Mouse (Mus musculus) hindbrain, postnatal 0 days (tissue): ENCODE results near the gene Slc24a4. TPM values are rescaled to one million over a fixed set of nuclear protein-coding genes. Genes with fewer than 3 reads are reported as not detected.

Experiments used
- ATAC-seq: fragments of 200-750 bp; cut with Nextera tagmentation; 2 replicates; pipeline ENCODE4 v1.8.0; 2017; ENCODE audit warnings: mild to moderate bottlenecking, moderate TSS enrichment, moderate library complexity
- DNase-seq: peaks from one replicate; pipeline ENCODE4 v3.0.0-alpha.2; 2015; ENCODE audit warnings: low spot score
- H3K27ac ChIP-seq: fragments of 300-500 bp; sonication (generic); 2 replicates; pipeline ENCODE4 v1.5.1; 2014; ENCODE audit warnings: mild to moderate bottlenecking
- H3K27me3 ChIP-seq: fragments of 300-500 bp; sonication (generic); 2 replicates; pipeline ENCODE4 v1.6.1; 2014; ENCODE audit warnings: low read length, mixed read lengths; ENCODE audit not compliant: insufficient read depth
- H3K36me3 ChIP-seq: fragments of 300-500 bp; sonication (generic); 2 replicates; pipeline ENCODE4 v1.6.1; 2014; ENCODE audit warnings: low read length, mixed read lengths; ENCODE audit not compliant: insufficient read depth
- H3K4me1 ChIP-seq: fragments of 300-500 bp; sonication (generic); 2 replicates; pipeline ENCODE4 v1.6.1; 2014; ENCODE audit warnings: antibody characterized with exemption, low read length, mixed read lengths; ENCODE audit not compliant: insufficient read depth
- H3K4me2 ChIP-seq: fragments of 300-500 bp; sonication (generic); 2 replicates; pipeline ENCODE4 v1.6.1; 2014; ENCODE audit warnings: low read depth, mild to moderate bottlenecking, low read length, moderate library complexity, mixed read lengths
- H3K4me3 ChIP-seq: fragments of 300-500 bp; sonication (generic); 2 replicates; pipeline ENCODE4 v1.5.1; 2014; ENCODE audit warnings: low read length
- H3K9ac ChIP-seq: fragments of 300-500 bp; sonication (generic); replicated peaks from 2 replicates; pipeline ENCODE4 v1.6.1; 2014; ENCODE audit warnings: mild to moderate bottlenecking, low read length, moderate library complexity, mixed read lengths
- H3K9me3 ChIP-seq: fragments of 300-500 bp; sonication (generic); 2 replicates; pipeline ENCODE4 v1.6.1; 2016; ENCODE audit warnings: low read length, mixed read lengths
- CTCF ChIP-seq: IDR thresholded peaks from 2 replicates; pipeline ENCODE4 v1.5.1; 2016; ENCODE audit warnings: antibody characterized with exemption, control low read depth, low read depth
- WGBS: fragments of 180-500 bp; shearing (Covaris S2); extraction: QIAGEN DNeasy Blood & Tissue Kit; methylation state at CpG from one replicate; pipeline ENCODE4 v1.1.7; 2014; 5-methylcytosine and 5-hydroxymethylcytosine counted together
- polyA plus RNA-seq: library from polyadenylated mRNA; unstranded; fragments of >200 nt; fragmentation: Nextera tagmentation; extraction: Ambion mirVana; gene quantifications from 2 replicates; pipeline ENCODE4 v1.2.1, GENCODE M21; 2015
- total RNA-seq: library from RNA; depleted of rRNA; stranded (reverse); fragments of >200 nt; gene quantifications from 2 replicates; pipeline ENCODE4 v1.2.3, GENCODE M21; 2014

Gene Slc24a4
- total and polyA plus RNA-seq, 2 experiments from 2014 or later = 2.3 to 7.2 TPM

DNA sequence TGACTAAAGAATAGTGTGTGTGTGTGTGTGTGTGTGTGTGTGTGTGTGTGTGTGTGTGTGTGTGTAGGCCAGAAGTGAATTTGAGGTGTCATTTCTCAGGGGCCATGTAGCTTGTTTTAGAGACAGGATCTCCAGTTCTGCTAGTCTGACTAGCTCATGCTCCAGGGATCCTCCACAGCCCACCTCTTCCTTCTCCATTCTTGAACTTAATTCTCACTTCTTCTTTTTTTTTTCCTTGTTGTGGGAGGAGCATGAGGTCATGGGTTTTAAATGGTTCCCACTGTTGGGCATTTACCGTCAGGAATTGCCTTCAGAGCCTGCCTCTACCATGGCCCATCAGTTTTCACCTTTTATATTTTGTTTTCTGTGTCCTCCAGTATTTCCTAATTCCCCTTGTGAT lies 124.0 kb downstream of the Slc24a4 start:
- no peaks in the 10 kb centered on the region for H3K36me3 ChIP-seq
- no peak for TF ChIP-seq CTCF
- no peaks in the 10 kb centered on the region for H3K4me1 ChIP-seq
- no peak overlapping the region for H3K9ac ChIP-seq
- H3K27me3 ChIP-seq = no peaks in the 10 kb centered on the region
- no peaks in the 10 kb centered on the region for H3K9me3 ChIP-seq
- ATAC-seq = no peak
- 52% methylated on average over 1 of the region's 1 CpGs for WGBS
- DNase-seq = no peak
- no peak overlapping the region for H3K4me2 ChIP-seq
- no peak overlapping the region for H3K27ac ChIP-seq
- H3K4me3 ChIP-seq = no peak overlapping the region

GRCm38 (mm10) chr12:102255012-102255411 lies 126.5 kb downstream of the Slc24a4 start:
- Histone ChIP-seq H3K9me3 (no peaks in the 10 kb centered on the region), H3K36me3 (no peaks in the 10 kb centered on the region), H3K4me3 (no peak overlapping the region), H3K27me3 (no peaks in the 10 kb centered on the region), H3K9ac (no peak overlapping the region), H3K4me1 (no peaks in the 10 kb centered on the region), H3K4me2 (no peak overlapping the region), H3K27ac (no peak overlapping the region)
- TF ChIP-seq CTCF = no peak
- DNase-seq (no peak), ATAC-seq (no peak)

GRCm38 (mm10) chr12:102258522-102259112 lies 130.1 kb downstream of the Slc24a4 start:
- Histone ChIP-seq H3K4me2 (no peak overlapping the region), H3K27me3 (no peaks in the 10 kb centered on the region), H3K36me3 (no peaks in the 10 kb centered on the region), H3K27ac (no peak overlapping the region), H3K4me1 (no peaks in the 10 kb centered on the region), H3K9ac (no peak overlapping the region), H3K9me3 (no peaks in the 10 kb centered on the region), H3K4me3 (no peak overlapping the region)
- DNase-seq (peak; percentile 19), ATAC-seq (no peak)
- no peak for TF ChIP-seq CTCF
- WGBS = 74% methylated on average over 3 of the region's 3 CpGs

GRCm38 (mm10) chr12:102261933-102262396 lies 133.4 kb downstream of the Slc24a4 start:
- Histone ChIP-seq H3K4me1 (no peaks in the 10 kb centered on the region), H3K27ac (no peak overlapping the region), H3K27me3 (no peaks in the 10 kb centered on the region), H3K4me2 (no peak overlapping the region), H3K4me3 (no peak overlapping the region), H3K9ac (no peak overlapping the region), H3K36me3 (no peaks in the 10 kb centered on the region), H3K9me3 (no peaks in the 10 kb centered on the region)
- 0 out of 2 replicates have a peak, but pooled peaks have one; percentile 15 for ATAC-seq
- DNase-seq = no peak
- no peak for TF ChIP-seq CTCF
- 60% methylated on average over 8 of the region's 8 CpGs for WGBS

GRCm38 (mm10) chr12:102262809-102263208 lies 134.3 kb downstream of the Slc24a4 start:
- H3K9me3 ChIP-seq = no peaks in the 10 kb centered on the region
- no peaks in the 10 kb centered on the region for H3K4me1 ChIP-seq
- H3K27ac ChIP-seq = no peak overlapping the region
- no peak overlapping the region for H3K9ac ChIP-seq
- no peak overlapping the region for H3K4me2 ChIP-seq
- WGBS = 98% methylated on average over 2 of the region's 2 CpGs
- no peaks in the 10 kb centered on the region for H3K27me3 ChIP-seq
- no peaks in the 10 kb centered on the region for H3K36me3 ChIP-seq
- H3K4me3 ChIP-seq = no peak overlapping the region
- no peak for TF ChIP-seq CTCF
- ATAC-seq (no peak), DNase-seq (no peak)

- TF ChIP-seq CTCF = no peak
- Histone ChIP-seq H3K9me3 (no peaks in the 10 kb centered on the region), H3K4me1 (no peaks in the 10 kb centered on the region), H3K27ac (no peak overlapping the region), H3K27me3 (no peaks in the 10 kb centered on the region), H3K4me2 (no peak overlapping the region), H3K36me3 (no peaks in the 10 kb centered on the region), H3K9ac (no peak overlapping the region), H3K4me3 (no peak overlapping the region)
- ATAC-seq (no peak), DNase-seq (no peak)
These were observed 134.7 kb downstream of the Slc24a4 start for GRCm38 (mm10) chr12:102263249-102263648.

DNA sequence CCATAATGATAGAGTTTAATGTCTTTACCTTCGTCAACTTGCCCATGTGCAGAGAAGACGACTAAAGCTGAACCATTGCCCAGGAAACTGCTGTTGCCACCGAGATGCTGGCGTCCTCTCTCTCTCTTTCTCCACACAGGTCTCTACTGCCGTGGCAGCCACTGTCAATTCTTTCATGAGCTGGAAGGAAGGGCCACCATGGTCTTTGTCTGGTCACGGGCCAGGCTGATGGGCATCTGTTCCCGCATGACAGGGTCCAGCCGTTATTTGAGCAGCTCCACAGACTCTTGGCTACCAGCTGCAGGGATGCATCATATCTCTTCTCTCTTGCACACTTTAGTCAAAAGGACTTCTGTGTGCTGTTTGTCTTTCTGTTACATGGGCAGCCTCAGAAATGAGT lies 137.9 kb downstream of the Slc24a4 start:
- TF ChIP-seq CTCF = no peak
- no peak for DNase-seq

More for the DNA sequence above, 137.9 kb downstream of the Slc24a4 start:
- no peak overlapping the region for H3K4me2 ChIP-seq
- ATAC-seq = no peak
- WGBS = 69% methylated on average over 8 of the region's 8 CpGs
- no peak overlapping the region for H3K27ac ChIP-seq
- H3K9ac ChIP-seq = no peak overlapping the region
- H3K27me3 ChIP-seq = no peaks in the 10 kb centered on the region
- H3K4me3 ChIP-seq = no peak overlapping the region
- H3K36me3 ChIP-seq = no peaks in the 10 kb centered on the region
- no peaks in the 10 kb centered on the region for H3K4me1 ChIP-seq
- H3K9me3 ChIP-seq = no peaks in the 10 kb centered on the region
